Mouse (Mus musculus): Measurements from ENCODE around the gene Fdxacb1. TPM values are rescaled to one million over a fixed set of nuclear protein-coding genes. Genes with fewer than 3 reads are reported as not detected.
A peak's percentile ranks its signal among the peaks of the same experiment; 100 is the strongest.

The Fdxacb1 gene
- polyA plus RNA-seq, 1 experiment: 0.13 TPM

DNA sequence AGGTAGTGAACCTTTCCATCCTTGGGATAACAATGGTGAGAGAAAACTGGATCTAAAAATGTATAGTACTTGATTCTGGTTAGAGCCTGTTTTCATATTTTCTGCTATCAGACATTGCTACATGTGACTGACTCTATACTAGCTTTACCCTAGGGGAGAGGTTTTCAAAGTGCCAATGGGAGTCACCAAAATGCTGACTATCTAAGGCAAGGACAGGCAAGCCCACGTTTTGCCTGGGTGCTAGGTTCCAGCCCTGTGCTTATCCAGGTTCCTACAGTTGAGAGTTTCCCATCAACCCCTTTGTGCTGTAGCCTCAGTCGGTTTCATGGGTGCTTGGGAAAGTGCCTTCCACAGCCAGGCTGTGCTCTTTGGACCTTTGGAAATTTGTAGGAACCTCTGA is 43.7 kb downstream of the Fdxacb1 start:
- H3K27me3 ChIP-seq (ENCODE audit: control insufficient read depth): no peaks in the 10 kb centered on the region
- TF ChIP-seq GATA1 (IDR thresholded peaks at IDR 0.05; ENCODE audit: low read length): no peak
- no peak for TF ChIP-seq TAL1 (IDR thresholded peaks at IDR 0.05; ENCODE audit: low read length)
- peaks cover 8% of the 10 kb centered on the region for H3K9me3 ChIP-seq (ENCODE audit: control insufficient read depth, low read length)
- no peak overlapping the region for H3K4me3 ChIP-seq (replicated peaks)
- peaks cover 71% of the 10 kb centered on the region for H3K36me3 ChIP-seq (ENCODE audit: control insufficient read depth)
- H3K4me1 ChIP-seq (ENCODE audit: control insufficient read depth): peaks cover 84% of the 10 kb centered on the region

DNA sequence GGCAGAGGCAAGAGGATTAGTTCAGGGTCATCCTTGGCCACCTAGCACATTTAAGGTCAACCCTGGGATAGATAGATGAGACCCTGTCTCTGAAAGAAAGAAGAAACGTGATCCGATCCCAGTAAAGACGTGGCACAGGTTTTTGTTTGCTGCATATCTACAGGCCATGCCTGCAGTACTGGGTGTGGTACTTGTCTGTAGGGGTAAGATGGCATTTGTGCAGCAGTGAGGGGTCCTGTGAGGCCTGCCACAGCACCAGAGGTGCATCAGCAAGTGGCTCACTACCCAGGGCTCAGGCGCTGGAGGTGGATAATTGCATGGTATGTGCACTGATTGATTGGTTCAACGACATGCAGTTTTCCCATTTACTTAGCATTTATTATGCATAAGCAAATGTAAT is 45.8 kb downstream of the Fdxacb1 start:
- H3K4me3 ChIP-seq (replicated peaks): no peak overlapping the region
- peaks cover 61% of the 10 kb centered on the region for H3K36me3 ChIP-seq (ENCODE audit: control insufficient read depth)
- TF ChIP-seq GATA1 (IDR thresholded peaks at IDR 0.05; ENCODE audit: low read length) (no peak), TAL1 (IDR thresholded peaks at IDR 0.05; ENCODE audit: low read length) (0 out of 3 replicates have a peak, but pooled peaks have one; percentile 42)
- peaks cover 80% of the 10 kb centered on the region for H3K4me1 ChIP-seq (ENCODE audit: control insufficient read depth)
- H3K9me3 ChIP-seq (ENCODE audit: control insufficient read depth, low read length): peaks cover 8% of the 10 kb centered on the region
- no peaks in the 10 kb centered on the region for H3K27me3 ChIP-seq (ENCODE audit: control insufficient read depth)

DNA sequence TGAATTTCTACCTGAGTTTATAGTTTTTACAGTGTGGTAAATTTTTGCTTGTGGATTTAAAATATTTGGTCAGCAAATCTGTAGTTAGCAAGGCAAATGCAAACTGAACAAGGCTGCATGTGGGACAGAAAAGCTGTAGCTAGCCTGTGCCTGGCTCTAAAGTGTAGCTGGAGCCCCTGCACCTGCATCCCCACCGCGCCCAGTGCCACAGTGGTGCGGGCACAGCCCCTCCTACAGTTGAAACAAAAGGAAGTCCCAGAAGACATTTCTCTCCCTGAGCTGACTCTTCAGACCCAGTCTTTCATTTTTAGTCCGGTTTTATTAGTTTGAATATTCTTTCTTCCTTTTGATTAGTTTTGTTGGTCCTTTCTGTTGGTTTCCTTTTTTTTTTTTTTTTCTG is 47.6 kb downstream of the Fdxacb1 start:
- H3K36me3 ChIP-seq (ENCODE audit: control insufficient read depth): peaks cover 51% of the 10 kb centered on the region

DNA sequence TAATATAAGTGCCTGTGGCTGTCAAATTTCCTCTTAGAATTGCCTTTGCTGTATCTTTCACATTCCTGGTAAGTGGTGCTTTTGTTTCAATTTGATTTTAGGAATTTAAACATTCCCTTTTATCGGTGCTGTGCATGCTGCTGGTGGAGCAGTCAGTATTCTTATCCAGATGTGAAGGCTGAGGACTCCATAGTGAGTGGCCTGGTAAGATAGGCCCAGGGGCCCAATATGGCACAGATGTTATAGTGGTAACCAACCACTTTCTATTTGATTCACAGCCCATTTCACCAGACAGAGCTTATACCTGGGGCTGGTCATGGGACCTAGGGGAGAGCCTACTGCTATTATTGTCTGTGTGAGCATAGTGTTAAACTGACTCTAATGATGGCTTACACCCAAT is 48.5 kb downstream of the Fdxacb1 start:
- Histone ChIP-seq H3K27me3 (ENCODE audit: control insufficient read depth) (no peaks in the 10 kb centered on the region), H3K4me3 (replicated peaks) (no peak overlapping the region), H3K4me1 (ENCODE audit: control insufficient read depth) (peaks cover 56% of the 10 kb centered on the region), H3K36me3 (ENCODE audit: control insufficient read depth) (peaks cover 48% of the 10 kb centered on the region), H3K9me3 (ENCODE audit: control insufficient read depth, low read length) (peaks cover 8% of the 10 kb centered on the region)
- TF ChIP-seq TAL1 (IDR thresholded peaks at IDR 0.05; ENCODE audit: low read length): peak; percentile 45; the same call in 2 of the 3 replicates
- no peak for TF ChIP-seq GATA1 (IDR thresholded peaks at IDR 0.05; ENCODE audit: low read length)

More for the DNA sequence above, 47.6 kb downstream of the Fdxacb1 start:
- no peaks in the 10 kb centered on the region for H3K27me3 ChIP-seq (ENCODE audit: control insufficient read depth)
- TF ChIP-seq TAL1 (IDR thresholded peaks at IDR 0.05; ENCODE audit: low read length) (no peak), GATA1 (IDR thresholded peaks at IDR 0.05; ENCODE audit: low read length) (no peak)
- H3K4me1 ChIP-seq (ENCODE audit: control insufficient read depth): peaks cover 61% of the 10 kb centered on the region
- H3K9me3 ChIP-seq (ENCODE audit: control insufficient read depth, low read length): peaks cover 8% of the 10 kb centered on the region
- H3K4me3 ChIP-seq (replicated peaks): no peak overlapping the region

DNA sequence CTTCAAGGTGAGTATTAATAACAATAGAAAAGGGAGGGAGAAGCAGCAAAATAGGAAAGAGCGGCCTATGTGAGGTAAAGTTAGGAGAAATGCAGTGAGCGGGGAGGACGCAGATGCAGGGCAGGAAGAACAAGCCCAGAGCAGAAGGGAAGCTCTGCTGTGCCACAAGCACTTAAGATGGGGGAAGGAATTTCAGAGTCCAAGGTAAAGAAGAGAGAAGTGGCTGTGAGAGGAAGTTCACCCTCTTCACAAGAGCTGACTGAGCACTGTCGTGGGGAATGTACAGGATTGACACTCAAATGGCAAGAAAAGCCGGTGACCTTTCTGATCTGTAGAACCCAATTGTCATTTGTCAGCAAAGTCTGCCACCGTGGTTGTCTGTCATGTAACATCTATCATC is 50.0 kb downstream of the Fdxacb1 start:
- Histone ChIP-seq H3K4me3 (replicated peaks) (no peak overlapping the region), H3K27me3 (ENCODE audit: control insufficient read depth) (no peaks in the 10 kb centered on the region), H3K9me3 (ENCODE audit: control insufficient read depth, low read length) (peaks cover 8% of the 10 kb centered on the region), H3K36me3 (ENCODE audit: control insufficient read depth) (peaks cover 55% of the 10 kb centered on the region), H3K4me1 (ENCODE audit: control insufficient read depth) (peaks cover 54% of the 10 kb centered on the region)
- no peak for TF ChIP-seq TAL1 (IDR thresholded peaks at IDR 0.05; ENCODE audit: low read length)
- no peak for TF ChIP-seq GATA1 (IDR thresholded peaks at IDR 0.05; ENCODE audit: low read length)

GRCm38 (mm10) chr9:50819716-50820115 is 51.7 kb downstream of the Fdxacb1 start:
- Histone ChIP-seq H3K4me1 (ENCODE audit: control insufficient read depth) (peaks cover 56% of the 10 kb centered on the region), H3K4me3 (replicated peaks) (no peak overlapping the region), H3K9me3 (ENCODE audit: control insufficient read depth, low read length) (peaks cover 6% of the 10 kb centered on the region), H3K27me3 (ENCODE audit: control insufficient read depth) (no peaks in the 10 kb centered on the region), H3K36me3 (ENCODE audit: control insufficient read depth) (peaks cover 48% of the 10 kb centered on the region)
- TF ChIP-seq GATA1 (IDR thresholded peaks at IDR 0.05; ENCODE audit: low read length): no peak
- TF ChIP-seq TAL1 (IDR thresholded peaks at IDR 0.05; ENCODE audit: low read length): no peak

GRCm38 (mm10) chr9:50821651-50822050 is 53.6 kb downstream of the Fdxacb1 start:
- H3K4me1 ChIP-seq (ENCODE audit: control insufficient read depth): peaks cover 61% of the 10 kb centered on the region
- H3K36me3 ChIP-seq (ENCODE audit: control insufficient read depth): peaks cover 43% of the 10 kb centered on the region
- H3K4me3 ChIP-seq (replicated peaks): no peak overlapping the region

DNA sequence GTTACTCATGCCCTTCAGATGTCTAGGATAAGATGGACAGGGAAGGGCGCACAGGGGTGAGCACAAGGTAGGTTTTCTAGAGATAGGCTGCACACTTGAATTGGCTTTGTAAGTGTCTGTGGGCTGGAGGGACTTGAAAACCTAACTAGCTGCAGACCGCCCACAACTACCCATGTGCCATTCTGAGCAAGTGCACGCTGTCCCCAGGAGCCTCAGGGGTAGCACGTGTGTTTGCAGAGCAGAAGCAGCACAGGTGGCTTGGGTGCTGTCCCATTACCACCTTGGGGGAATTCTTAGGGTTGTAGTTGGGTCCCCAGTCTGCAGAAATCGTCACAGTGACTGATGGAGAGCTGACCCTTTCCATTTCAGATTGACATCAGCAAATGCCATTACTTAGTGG is 54.2 kb downstream of the Fdxacb1 start:
- Histone ChIP-seq H3K27me3 (ENCODE audit: control insufficient read depth) (no peaks in the 10 kb centered on the region), H3K9me3 (ENCODE audit: control insufficient read depth, low read length) (no peaks in the 10 kb centered on the region), H3K4me3 (replicated peaks) (no peak overlapping the region), H3K4me1 (ENCODE audit: control insufficient read depth) (peaks cover 55% of the 10 kb centered on the region), H3K36me3 (ENCODE audit: control insufficient read depth) (peaks cover 38% of the 10 kb centered on the region)
- TF ChIP-seq TAL1 (IDR thresholded peaks at IDR 0.05; ENCODE audit: low read length) (no peak), GATA1 (IDR thresholded peaks at IDR 0.05; ENCODE audit: low read length) (no peak)

More at GRCm38 (mm10) chr9:50821651-50822050, 53.6 kb downstream of the Fdxacb1 start:
- Histone ChIP-seq H3K27me3 (ENCODE audit: control insufficient read depth) (no peaks in the 10 kb centered on the region), H3K9me3 (ENCODE audit: control insufficient read depth, low read length) (peaks cover under 1% of the 10 kb centered on the region; the same call in 1 of the 2 replicates)
- TF ChIP-seq TAL1 (IDR thresholded peaks at IDR 0.05; ENCODE audit: low read length): no peak
- no peak for TF ChIP-seq GATA1 (IDR thresholded peaks at IDR 0.05; ENCODE audit: low read length)

Other genes starting within 250 kb of the Fdxacb1 start
- 0.35 and 0.37 TPM in 2 replicates for gene Pts, start 239.5 kb upstream of the Fdxacb1 start, polyA plus RNA-seq (2012)
- gene Il18, start 213.4 kb upstream of the Fdxacb1 start, polyA plus RNA-seq (2012): 0.09 TPM in 1 of 2 replicates, not detected in the other
- gene Bco2, start 213.1 kb upstream of the Fdxacb1 start, polyA plus RNA-seq (2012): not detected in 2 replicates
- gene Tex12, start 206.9 kb upstream of the Fdxacb1 start, polyA plus RNA-seq (2012): not detected in 2 replicates
- 1.3 and 2.3 TPM in 2 replicates for gene Sdhd, start 164.4 kb upstream of the Fdxacb1 start, polyA plus RNA-seq (2012)
- 3.3 and 4.0 TPM in 2 replicates for gene Timm8b, start 164.3 kb upstream of the Fdxacb1 start, polyA plus RNA-seq (2012)
- gene Pih1d2, start 150.9 kb upstream of the Fdxacb1 start, polyA plus RNA-seq (2012): 0.18 TPM in 1 of 2 replicates, not detected in the other
- 0.12 and 0.25 TPM in 2 replicates for gene Nkapd1, start 150.8 kb upstream of the Fdxacb1 start, polyA plus RNA-seq (2012)
- 1.2 and 1.3 TPM in 2 replicates for gene Dlat, start 108.5 kb upstream of the Fdxacb1 start, polyA plus RNA-seq (2012)
- gene Dixdc1, start 28.7 kb upstream of the Fdxacb1 start, polyA plus RNA-seq (2012): not detected in 2 replicates
- not detected in 2 replicates for gene 2310030G06Rik, start 21.7 kb upstream of the Fdxacb1 start, polyA plus RNA-seq (2012)
- not detected in 2 replicates for gene Cryab, start 16.9 kb upstream of the Fdxacb1 start, polyA plus RNA-seq (2012)
- gene Hspb2, start 15.9 kb upstream of the Fdxacb1 start, polyA plus RNA-seq (2012): not detected in 2 replicates
- gene Alg9, start 6.8 kb downstream of the Fdxacb1 start, polyA plus RNA-seq (2012): 0.22 and 0.31 TPM in 2 replicates
- 0.38 and 0.41 TPM in 2 replicates for gene 1110032A03Rik, start 7.3 kb downstream of the Fdxacb1 start, polyA plus RNA-seq (2012)
- gene Ppp2r1b, start 77.1 kb downstream of the Fdxacb1 start, polyA plus RNA-seq (2012): 0.75 and 0.92 TPM in 2 replicates
- gene Sik2, start 240.8 kb downstream of the Fdxacb1 start, polyA plus RNA-seq (2012): 1.0 and 1.2 TPM in 2 replicates

Data from erythroblast, embryonic 14.5 days (primary cell).